Mouse (Mus musculus): ENCODE data around the gene Gramd1b. TPM values are rescaled to one million over a fixed set of nuclear protein-coding genes. Genes with fewer than 3 reads are reported as not detected.

Gramd1b gene
- polyA plus RNA-seq, 1 experiment, result 117 TPM

- Histone ChIP-seq H3K4me1 (ENCODE audit: control insufficient read depth, insufficient read depth, low read length) (peaks cover 4% of the 10 kb centered on the region), H3K27ac (ENCODE audit: insufficient read depth, low read depth, low read length) (peak overlapping the region; percentile 78), H3K4me3 (ENCODE audit: insufficient read depth, low read depth, low read length) (peak overlapping the region; percentile 69)
- 25% methylated on average over 18 of the region's 18 CpGs for WGBS
- TF ChIP-seq POLR2A (IDR thresholded peaks at IDR 0.05; ENCODE audit: insufficient read depth, low read depth, low read length) (no peak), CTCF (IDR thresholded peaks at IDR 0.05; ENCODE audit: insufficient read depth, low read depth, low read length) (no peak)
These were observed 116.0 kb downstream of the Gramd1b start for GRCm38 (mm10) chr9:40414904-40415766.

GRCm38 (mm10) chr9:40414498-40414903 is 116.7 kb downstream of the Gramd1b start:
- H3K4me1 ChIP-seq (ENCODE audit: control insufficient read depth, insufficient read depth, low read length), result peaks cover 4% of the 10 kb centered on the region
- 1% methylated on average over 15 of the region's 15 CpGs for WGBS
- peak overlapping the region; percentile 69 for H3K4me3 ChIP-seq (ENCODE audit: insufficient read depth, low read depth, low read length)
- peak overlapping the region; percentile 78 for H3K27ac ChIP-seq (ENCODE audit: insufficient read depth, low read depth, low read length)
- TF ChIP-seq POLR2A (IDR thresholded peaks at IDR 0.05; ENCODE audit: insufficient read depth, low read depth, low read length), result 0 out of 2 replicates have a peak, but pooled peaks have one; percentile 31
- TF ChIP-seq CTCF (IDR thresholded peaks at IDR 0.05; ENCODE audit: insufficient read depth, low read depth, low read length), result no peak

DNA sequence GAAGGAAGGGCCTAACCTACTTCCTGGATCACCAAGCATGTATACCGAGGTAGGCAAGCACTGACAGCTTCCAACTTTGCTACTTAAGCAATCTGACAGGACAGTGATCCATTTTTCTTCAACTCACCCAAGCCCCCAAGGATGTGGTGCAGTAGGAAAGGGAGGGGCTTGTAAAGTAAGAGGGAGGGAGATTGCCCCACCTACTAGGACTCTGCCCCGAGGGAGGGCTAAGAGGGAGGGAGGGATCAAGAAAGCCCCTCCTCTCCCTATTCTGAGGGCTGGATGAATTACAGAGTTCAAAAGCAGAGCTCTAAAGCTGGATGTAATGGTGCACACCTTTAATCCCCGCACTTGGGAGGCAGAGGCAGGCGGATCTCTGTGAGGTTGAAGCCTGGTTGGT is 117.6 kb downstream of the Gramd1b start:
- peaks cover 4% of the 10 kb centered on the region for H3K4me1 ChIP-seq (ENCODE audit: control insufficient read depth, insufficient read depth, low read length)
- no peak overlapping the region for H3K4me3 ChIP-seq (ENCODE audit: insufficient read depth, low read depth, low read length)
- H3K27ac ChIP-seq (ENCODE audit: insufficient read depth, low read depth, low read length), result no peak overlapping the region
- WGBS, result 88% methylated on average over 4 of the region's 4 CpGs
- no peak for TF ChIP-seq CTCF (IDR thresholded peaks at IDR 0.05; ENCODE audit: insufficient read depth, low read depth, low read length)
- TF ChIP-seq POLR2A (IDR thresholded peaks at IDR 0.05; ENCODE audit: insufficient read depth, low read depth, low read length), result no peak

- no peak overlapping the region for H3K4me3 ChIP-seq (ENCODE audit: insufficient read depth, low read depth, low read length)
- no peak for TF ChIP-seq POLR2A (IDR thresholded peaks at IDR 0.05; ENCODE audit: insufficient read depth, low read depth, low read length)
- TF ChIP-seq CTCF (IDR thresholded peaks at IDR 0.05; ENCODE audit: insufficient read depth, low read depth, low read length), result no peak
- H3K4me1 ChIP-seq (ENCODE audit: control insufficient read depth, insufficient read depth, low read length), result peaks cover 5% of the 10 kb centered on the region
- 90% methylated on average over 14 of the region's 14 CpGs for WGBS
- H3K27ac ChIP-seq (ENCODE audit: insufficient read depth, low read depth, low read length), result no peak overlapping the region
These were observed 118.3 kb downstream of the Gramd1b start for GRCm38 (mm10) chr9:40412931-40413330.

- no peak for TF ChIP-seq POLR2A (IDR thresholded peaks at IDR 0.05; ENCODE audit: insufficient read depth, low read depth, low read length)
- no peak for TF ChIP-seq CTCF (IDR thresholded peaks at IDR 0.05; ENCODE audit: insufficient read depth, low read depth, low read length)
- 91% methylated on average over 4 of the region's 4 CpGs for WGBS
- H3K27ac ChIP-seq (ENCODE audit: insufficient read depth, low read depth, low read length), result no peak overlapping the region
- no peak overlapping the region for H3K4me3 ChIP-seq (ENCODE audit: insufficient read depth, low read depth, low read length)
- H3K4me1 ChIP-seq (ENCODE audit: control insufficient read depth, insufficient read depth, low read length), result peaks cover 7% of the 10 kb centered on the region
These were observed 118.9 kb downstream of the Gramd1b start for GRCm38 (mm10) chr9:40412246-40412645.

- Histone ChIP-seq H3K27ac (ENCODE audit: insufficient read depth, low read depth, low read length) (no peak overlapping the region), H3K4me3 (ENCODE audit: insufficient read depth, low read depth, low read length) (no peak overlapping the region), H3K4me1 (ENCODE audit: control insufficient read depth, insufficient read depth, low read length) (peaks cover 10% of the 10 kb centered on the region)
- TF ChIP-seq POLR2A (IDR thresholded peaks at IDR 0.05; ENCODE audit: insufficient read depth, low read depth, low read length), result no peak
- 98% methylated on average over 3 of the region's 3 CpGs for WGBS
These were observed 120.3 kb downstream of the Gramd1b start for GRCm38 (mm10) chr9:40410895-40411294.

DNA sequence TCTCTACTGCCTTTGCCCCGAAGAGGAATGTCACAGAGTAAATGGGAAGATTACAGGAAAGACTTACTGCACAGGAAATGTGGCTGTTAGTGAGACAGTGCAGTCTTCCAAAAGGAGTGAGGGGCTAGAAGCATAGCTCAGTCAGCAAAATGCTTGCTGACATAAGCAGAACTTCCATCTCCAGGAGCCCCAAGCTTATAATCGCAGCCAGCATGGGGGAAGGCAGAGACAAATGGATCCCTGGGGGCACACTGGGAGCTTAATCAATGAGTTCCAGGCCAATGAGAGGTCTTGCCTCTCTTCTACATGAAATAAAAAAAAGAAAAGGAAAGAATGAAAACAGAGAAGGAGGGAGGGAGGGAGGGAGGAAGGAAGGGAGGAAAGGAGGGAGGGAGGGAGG is 122.1 kb downstream of the Gramd1b start:
- Histone ChIP-seq H3K27ac (ENCODE audit: insufficient read depth, low read depth, low read length) (no peak overlapping the region), H3K4me1 (ENCODE audit: control insufficient read depth, insufficient read depth, low read length) (peaks cover 12% of the 10 kb centered on the region), H3K4me3 (ENCODE audit: insufficient read depth, low read depth, low read length) (no peak overlapping the region)
- 59% methylated on average over 2 of the region's 2 CpGs for whole genome bisulfite sequencing
- no peak for TF ChIP-seq POLR2A (IDR thresholded peaks at IDR 0.05; ENCODE audit: insufficient read depth, low read depth, low read length)
- TF ChIP-seq CTCF (IDR thresholded peaks at IDR 0.05; ENCODE audit: insufficient read depth, low read depth, low read length), result no peak

- TF ChIP-seq POLR2A (IDR thresholded peaks at IDR 0.05; ENCODE audit: insufficient read depth, low read depth, low read length), result no peak
- Histone ChIP-seq H3K4me3 (ENCODE audit: insufficient read depth, low read depth, low read length) (no peak overlapping the region), H3K4me1 (ENCODE audit: control insufficient read depth, insufficient read depth, low read length) (peaks cover 14% of the 10 kb centered on the region), H3K27ac (ENCODE audit: insufficient read depth, low read depth, low read length) (no peak overlapping the region)
- 49% methylated on average over 3 of the region's 3 CpGs for WGBS
These were observed 122.8 kb downstream of the Gramd1b start for GRCm38 (mm10) chr9:40408415-40408814.

GRCm38 (mm10) chr9:40407876-40408275 is 123.3 kb downstream of the Gramd1b start:
- Histone ChIP-seq H3K27ac (ENCODE audit: insufficient read depth, low read depth, low read length) (no peak overlapping the region), H3K4me1 (ENCODE audit: control insufficient read depth, insufficient read depth, low read length) (peaks cover 14% of the 10 kb centered on the region), H3K4me3 (ENCODE audit: insufficient read depth, low read depth, low read length) (no peak overlapping the region)
- WGBS, result 71% methylated on average over 5 of the region's 5 CpGs
- no peak for TF ChIP-seq POLR2A (IDR thresholded peaks at IDR 0.05; ENCODE audit: insufficient read depth, low read depth, low read length)
- no peak for TF ChIP-seq CTCF (IDR thresholded peaks at IDR 0.05; ENCODE audit: insufficient read depth, low read depth, low read length)
